ENCODE assay signal across 16 mouse cellular contexts in the genomic region with DNA sequence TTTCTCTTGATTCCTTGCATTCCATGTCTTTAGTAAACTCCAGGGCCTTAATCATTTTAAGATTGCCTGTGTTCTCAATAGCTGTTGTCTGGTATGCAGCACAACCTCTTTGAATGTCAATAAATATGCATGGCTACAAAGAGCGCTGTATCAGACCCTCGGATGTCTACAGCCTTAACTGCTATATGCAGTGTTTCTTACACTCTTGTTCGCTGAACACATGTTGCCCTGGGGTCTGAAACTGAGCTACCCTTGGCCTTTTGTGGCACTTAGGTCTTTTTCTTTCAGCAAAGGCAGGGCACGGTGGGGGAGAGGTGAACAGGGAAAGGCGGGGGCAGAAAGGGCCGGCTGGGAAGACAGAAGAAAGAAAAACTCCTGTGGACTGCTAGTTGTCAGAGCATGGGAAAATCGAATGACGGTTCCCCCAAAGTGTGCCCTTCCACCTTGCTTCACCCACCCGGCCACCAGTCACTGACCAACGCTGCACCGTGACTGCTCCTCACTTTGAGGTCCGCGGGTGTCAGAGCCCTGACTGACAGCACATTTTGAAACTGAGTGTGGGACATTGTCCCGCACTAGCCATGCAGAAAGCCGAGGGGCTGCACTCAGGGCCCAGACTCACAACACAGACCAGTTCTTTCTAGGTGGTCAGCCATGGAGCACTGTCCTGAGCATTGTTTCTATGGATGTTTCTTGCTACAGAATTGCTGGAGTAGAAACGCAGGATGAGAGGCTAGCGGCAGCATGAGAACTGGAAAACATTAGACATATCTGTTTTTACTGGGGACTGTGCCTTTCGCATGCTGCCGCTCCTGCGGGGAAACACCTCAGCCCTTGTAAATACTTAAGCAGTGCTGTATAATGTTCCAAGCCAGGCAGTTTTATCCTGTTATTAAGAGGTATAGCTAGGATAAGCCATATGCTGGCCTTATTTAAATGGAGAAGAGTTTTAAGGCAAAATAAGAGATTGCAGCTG.
DNase-seq lines count a peak whose midpoint lies in the region; ATAC-seq and TF ChIP-seq lines count a peak whose summit lies in the region.
"Had no signal": no experiment of that assay in that cellular context is flagged by ENCODE, and none has a peak within 500 bp of the region (broad histone marks: within the 10 kb centered on the region; RNA-seq: fewer than 3 reads in every experiment).

No protein-coding gene starts in this region.

- H3K4me3 ChIP-seq in embryonic facial prominence, embryonic 12.5 days = no peak overlapping the region
- no peak overlapping the region for H3K4me3 ChIP-seq in hindbrain, embryonic 12.5 days
- no peak overlapping the region for H3K4me3 ChIP-seq in midbrain, embryonic 16.5 days (ENCODE audit: low read depth, low read length)

- H3K4me1 ChIP-seq in embryonic facial prominence, embryonic 12.5 days = peaks cover 34% of the 10 kb centered on the region
- H3K4me1 ChIP-seq in hindbrain, embryonic 12.5 days = peaks cover 37% of the 10 kb centered on the region
- H3K4me1 ChIP-seq in midbrain, embryonic 16.5 days (ENCODE audit: control insufficient read depth, insufficient read depth, low read length) = peaks cover 14% of the 10 kb centered on the region

- no peak for TF ChIP-seq POLR2A in brain, embryonic 14.5 days (IDR thresholded peaks at IDR 0.05; ENCODE audit: borderline replicate concordance, extremely low read depth, insufficient read depth, insufficient read length, poor library complexity, severe bottlenecking)

- H3K27me3 ChIP-seq in embryonic facial prominence, embryonic 12.5 days = no peaks in the 10 kb centered on the region
- no peaks in the 10 kb centered on the region; the same call in 1 of the 2 replicates for H3K27me3 ChIP-seq in hindbrain, embryonic 12.5 days
- H3K27me3 ChIP-seq in midbrain, embryonic 16.5 days (ENCODE audit: control insufficient read depth, insufficient read depth, low read depth, low read length) = no peaks in the 10 kb centered on the region

- peak overlapping the region; percentile 37 for H3K4me2 ChIP-seq in embryonic facial prominence, embryonic 12.5 days (replicated peaks)
- H3K4me2 ChIP-seq in hindbrain, embryonic 12.5 days (replicated peaks) = peak overlapping the region; percentile 42
- H3K4me2 ChIP-seq in midbrain, embryonic 16.5 days (ENCODE audit: low read length) = peak overlapping the region; percentile 50
- H3K4me2 ChIP-seq: heart, embryonic 11.5 days; liver, embryonic 11.5 days had no signal

- H3K9me3 ChIP-seq in embryonic facial prominence, embryonic 12.5 days = no peaks in the 10 kb centered on the region
- no peaks in the 10 kb centered on the region for H3K9me3 ChIP-seq in hindbrain, embryonic 12.5 days (replicated peaks)
- no peaks in the 10 kb centered on the region for H3K9me3 ChIP-seq in midbrain, embryonic 16.5 days (replicated peaks; ENCODE audit: control insufficient read depth, low read length, poor library complexity, severe bottlenecking)

- peak overlapping the region; percentile 54 for H3K27ac ChIP-seq in embryonic facial prominence, embryonic 12.5 days
- H3K27ac ChIP-seq in hindbrain, embryonic 12.5 days = peak overlapping the region; percentile 76
- peak overlapping the region; percentile 13; the same call in 1 of the 2 replicates for H3K27ac ChIP-seq in midbrain, embryonic 16.5 days (ENCODE audit: low read length)

- WGBS in embryonic facial prominence, embryonic 12.5 days = 31% methylated on average over 20 of the region's 20 CpGs
- 15% methylated on average over 20 of the region's 20 CpGs for whole genome bisulfite sequencing in hindbrain, embryonic 12.5 days
- 21% methylated on average over 20 of the region's 20 CpGs for WGBS in midbrain, embryonic 16.5 days

- no peak for TF ChIP-seq CTCF in brain, embryonic 14.5 days (IDR thresholded peaks at IDR 0.05; ENCODE audit: borderline replicate concordance, extremely low read depth, insufficient read depth, insufficient read length)

- H3K36me3 ChIP-seq in embryonic facial prominence, embryonic 12.5 days = no peaks in the 10 kb centered on the region
- no peaks in the 10 kb centered on the region for H3K36me3 ChIP-seq in hindbrain, embryonic 12.5 days
- no peaks in the 10 kb centered on the region for H3K36me3 ChIP-seq in midbrain, embryonic 16.5 days (ENCODE audit: control insufficient read depth, insufficient read depth, low read length)

- intact Hi-C loops in heart, postnatal 14 days (cut with DNase I) = loop anchor here (10.0 kb wide), 1 partner anchor 824 kb away; no protein-coding TSS in a partner anchor

- no peak overlapping the region for H3K9ac ChIP-seq in embryonic facial prominence, embryonic 12.5 days
- H3K9ac ChIP-seq in hindbrain, embryonic 12.5 days = no peak overlapping the region
- peak overlapping the region; percentile 53; the same call in 1 of the 2 replicates for H3K9ac ChIP-seq in midbrain, embryonic 16.5 days (ENCODE audit: low read depth, low read length)

- ATAC-seq in embryonic facial prominence, embryonic 12.5 days (ENCODE audit: insufficient number of reproducible peaks, insufficient read depth, low FRiP score, low TSS enrichment) = peak; percentile 44
- ATAC-seq in hindbrain, embryonic 12.5 days (ENCODE audit: low FRiP score) = peak; percentile 51
- peak; percentile 49 for ATAC-seq in midbrain, embryonic 16.5 days
- ATAC-seq: Patski had no signal

- peak; percentile 73 for DNase-seq in brain, embryonic 14.5 days (ENCODE audit: low read depth)
- DNase-seq in urinary bladder, postnatal 14 days (ENCODE audit: low spot score) = no peak
- DNase-seq in cerebellum, postnatal 25 days = no peak
- DNase-seq in gastrocnemius, adult 8-10 months (ENCODE audit: low spot score in 2 of 2) = no peak
- DNase-seq in heart, postnatal 14 days = no peak
- DNase-seq: adrenal gland, postnatal 14 days; cerebellum, adult 9-10 months; kidney, adult 18-20 months; layer of hippocampus, adult 9-11 months; lung, postnatal 4 days had no signal

Comparison
In these comparisons a context has a peak if more than half of its experiments do, and no peak if none do; other contexts are left out.
1. H3K27ac ChIP-seq: peak in every context shown above with its lines; median percentile 76 in hindbrain, embryonic 12.5 days; 54 in embryonic facial prominence, embryonic 12.5 days; 13 in midbrain, embryonic 16.5 days.